Mouse (Mus musculus) 416B (cell line): Measurements from ENCODE around the gene Map3k1.

Experiments used
- DNase-seq: peaks from one replicate; pipeline ENCODE4 v3.0.0; 2011; ENCODE audit warnings: low read depth

Map3k1 gene

DNA sequence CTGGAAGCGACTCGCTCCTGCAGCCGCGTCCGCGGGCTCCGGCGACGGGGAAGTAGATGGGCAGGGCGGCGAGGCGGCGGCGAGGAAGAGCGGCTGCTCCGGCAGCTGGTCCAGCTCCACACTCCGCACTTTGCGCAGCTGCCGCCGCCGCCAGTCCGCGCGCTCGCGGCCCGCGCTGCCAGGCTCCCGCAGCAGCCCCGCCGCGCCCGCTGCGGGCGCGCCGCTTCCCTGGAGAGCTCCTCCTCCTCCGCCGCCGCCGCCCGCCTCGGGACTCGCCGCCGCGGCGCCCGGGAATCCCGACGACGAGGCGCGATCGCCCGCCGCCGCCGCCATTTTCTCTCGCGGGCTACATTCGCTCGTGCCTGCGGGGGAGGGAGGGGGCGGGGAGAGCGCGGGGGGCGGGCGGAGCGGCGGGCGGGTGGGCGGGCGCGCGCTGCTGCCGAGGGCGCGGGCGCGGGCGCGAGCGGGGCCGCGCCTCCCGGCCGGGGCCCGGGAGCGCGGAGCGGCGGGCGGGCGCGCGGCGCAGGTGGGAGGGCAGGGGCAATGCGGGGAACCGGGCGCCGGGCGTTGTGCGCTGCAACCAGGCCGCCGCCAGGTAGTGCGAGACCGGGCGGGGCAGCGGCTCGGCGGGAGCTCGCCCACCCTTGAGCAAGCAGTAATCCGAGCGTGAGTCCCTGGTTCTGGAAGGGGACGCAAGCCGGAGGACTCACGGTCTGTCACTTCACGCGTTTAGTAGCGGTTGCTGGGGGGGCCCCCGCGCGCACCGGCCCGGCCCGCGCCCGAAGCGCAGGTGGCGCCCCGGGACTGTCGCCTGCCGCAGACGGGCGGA, at the start of gene Map3k1:
Gene Map3k1, minus strand, starts transcription at position 357 of the 829 bp plus-strand sequence.
- peak; percentile 38 for DNase-seq

DNA sequence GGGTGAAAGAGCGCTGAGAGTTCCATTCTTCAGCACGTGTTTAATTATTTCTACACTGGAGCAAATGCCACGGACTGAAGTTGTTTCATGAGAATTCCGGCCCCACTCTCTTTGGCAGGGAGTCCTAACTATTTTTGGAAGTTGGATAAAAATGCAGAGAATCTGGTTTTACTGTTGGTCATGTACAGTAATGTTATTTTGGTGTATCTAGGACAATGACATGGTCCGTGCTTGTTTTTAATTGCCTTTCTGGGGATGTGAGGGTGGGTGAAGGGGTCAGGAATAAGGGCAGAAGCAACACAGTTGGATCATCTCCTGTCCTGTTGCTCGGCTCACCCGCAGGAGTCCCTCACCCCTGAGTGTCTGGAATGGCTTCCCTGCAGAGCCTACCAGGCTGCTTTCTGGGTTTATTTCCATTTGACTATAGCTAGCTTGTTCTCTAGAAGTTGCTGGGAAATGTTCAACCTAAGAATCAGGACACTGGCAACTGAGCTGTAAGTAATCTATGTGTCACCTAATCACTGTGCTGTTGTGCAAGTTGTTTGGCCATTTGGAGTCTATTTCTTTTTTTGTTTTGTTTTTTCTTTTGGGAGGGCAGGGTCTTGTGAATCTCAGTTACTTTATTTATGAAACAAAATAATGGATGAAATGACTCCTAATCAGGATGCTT, 48.1 kb upstream of the Map3k1 start:
- DNase-seq, result no peak

DNA sequence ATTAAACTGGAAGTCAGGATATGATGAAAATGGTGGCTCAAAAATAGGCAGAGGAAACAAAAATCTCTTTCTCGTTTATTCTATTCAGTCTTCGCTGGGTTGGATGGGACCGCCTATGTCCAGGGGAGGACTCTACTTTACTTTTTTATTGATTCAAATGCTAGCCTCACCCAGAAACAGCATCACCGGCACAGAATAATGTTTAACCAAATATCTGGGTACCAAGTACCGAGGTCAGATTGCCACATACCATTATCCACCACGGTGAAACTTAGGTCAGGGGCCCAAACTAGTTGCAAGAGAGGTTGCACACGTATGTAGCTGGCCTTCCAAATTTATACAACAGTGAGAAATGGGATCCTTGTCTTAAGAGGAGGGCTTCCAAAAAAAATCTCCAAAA, 47.4 kb upstream of the Map3k1 start:
- no peak for DNase-seq

DNA sequence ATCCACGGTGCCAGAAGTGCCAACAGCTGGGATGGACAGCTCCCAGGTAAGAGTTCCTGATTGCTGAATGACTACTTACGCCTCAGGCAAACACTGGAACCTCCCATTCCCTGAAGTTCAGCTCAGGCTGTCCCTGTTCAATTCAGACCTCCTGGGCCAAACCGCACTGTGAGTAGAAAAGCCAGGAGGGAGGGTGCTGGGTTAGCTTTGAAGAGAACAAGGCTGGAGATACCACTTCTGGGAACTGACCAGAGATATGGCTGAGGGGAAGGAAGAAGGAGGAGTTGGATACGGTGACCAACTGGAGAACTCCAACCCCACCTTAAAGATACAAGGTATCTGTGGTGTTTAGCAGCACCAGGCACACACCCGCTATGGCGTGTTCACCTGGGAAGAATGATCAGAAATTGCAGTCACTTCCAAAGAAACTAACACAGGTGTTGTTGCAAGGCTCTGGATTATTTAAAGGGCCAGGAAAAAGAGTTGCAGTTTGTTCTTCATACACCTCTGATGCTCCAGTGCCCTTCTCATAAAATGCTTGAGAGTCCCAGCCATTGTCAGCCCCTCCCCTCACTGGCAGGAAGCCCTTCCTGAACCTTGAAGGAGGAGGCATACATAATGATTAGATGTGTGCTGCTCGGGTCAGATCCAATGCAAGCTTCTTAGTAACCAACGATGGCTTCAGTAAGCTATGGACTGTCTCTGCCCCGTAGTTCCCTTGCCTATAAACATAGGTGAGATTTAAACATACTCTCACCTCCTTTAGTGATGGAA, 43.8 kb upstream of the Map3k1 start:
- DNase-seq, result no peak

DNA sequence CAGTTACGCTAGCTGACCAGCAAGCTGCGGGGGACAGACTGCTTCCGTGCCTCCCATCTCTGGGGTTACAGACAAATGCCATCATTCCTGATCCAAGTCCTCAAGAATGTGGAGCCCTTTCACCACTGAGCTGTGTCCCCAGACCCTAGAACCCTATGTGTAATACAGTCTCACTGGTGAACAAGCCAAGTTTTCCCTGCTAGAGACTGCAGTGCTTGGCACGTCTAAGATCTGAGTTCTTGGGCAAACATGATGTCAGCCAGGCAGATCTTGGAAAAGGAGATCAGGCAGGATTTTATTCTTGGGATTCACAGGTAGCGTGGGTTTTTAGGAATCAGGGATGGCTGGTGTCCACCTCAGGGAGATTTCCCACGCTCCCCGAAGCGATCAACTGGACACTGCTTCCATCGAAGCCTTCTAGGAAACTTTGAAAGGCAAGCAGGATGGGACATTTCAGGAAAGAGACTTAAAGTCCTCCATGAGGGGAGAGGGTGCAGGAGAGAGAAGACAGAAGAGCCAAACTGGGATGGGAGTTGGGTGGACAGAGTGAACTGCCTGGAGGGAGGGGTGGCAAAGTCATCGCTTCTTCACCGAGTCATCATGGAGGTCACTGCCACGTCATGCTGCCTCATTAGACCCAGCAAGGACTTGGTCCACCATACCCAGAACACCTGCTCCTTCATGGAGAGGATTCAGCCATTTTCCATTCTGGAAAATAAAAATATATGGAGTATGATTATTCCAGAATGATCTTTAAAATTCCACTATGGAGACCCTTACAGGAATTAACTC, 41.4 kb upstream of the Map3k1 start:
- DNase-seq, result no peak

DNA sequence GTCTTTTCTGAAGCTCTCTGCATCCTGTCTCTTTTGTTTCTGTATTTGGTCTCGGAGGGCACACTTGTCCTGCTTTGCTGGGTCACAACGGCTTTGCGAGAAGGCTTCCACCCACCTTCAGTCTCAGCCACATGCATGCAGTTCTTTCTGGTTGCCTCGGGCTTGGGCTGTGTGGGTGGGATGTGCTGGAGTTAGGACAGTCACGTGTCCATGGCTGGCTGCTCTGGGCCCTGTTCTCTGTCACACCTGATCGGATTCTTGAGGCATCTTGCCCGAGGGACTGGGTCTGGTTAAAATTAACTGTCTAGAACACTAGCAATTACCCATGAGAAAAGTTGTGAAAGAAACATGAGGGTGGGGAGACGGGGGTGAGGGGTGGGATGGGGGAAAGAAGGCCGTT, 36.7 kb upstream of the Map3k1 start:
- DNase-seq, result no peak

DNA sequence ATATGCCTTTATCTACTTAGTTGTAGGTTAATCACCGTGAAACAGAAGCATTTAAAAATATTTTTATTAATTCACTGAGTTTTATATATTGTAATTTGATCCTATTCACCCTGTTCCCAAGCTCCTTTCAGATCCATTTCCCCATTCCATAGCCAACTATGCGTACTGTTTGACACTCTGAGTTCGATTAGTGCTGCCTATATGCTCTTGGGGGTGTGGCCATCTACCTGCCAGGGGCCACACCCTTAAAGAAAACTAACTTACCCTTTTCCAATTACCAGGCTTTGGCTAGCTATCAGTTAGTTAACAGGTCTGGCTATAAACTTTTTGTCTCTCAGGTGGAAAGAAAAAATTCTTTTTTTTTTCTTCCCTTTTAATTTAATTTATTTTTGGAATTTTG, 35.5 kb upstream of the Map3k1 start:
- no peak for DNase-seq

DNA sequence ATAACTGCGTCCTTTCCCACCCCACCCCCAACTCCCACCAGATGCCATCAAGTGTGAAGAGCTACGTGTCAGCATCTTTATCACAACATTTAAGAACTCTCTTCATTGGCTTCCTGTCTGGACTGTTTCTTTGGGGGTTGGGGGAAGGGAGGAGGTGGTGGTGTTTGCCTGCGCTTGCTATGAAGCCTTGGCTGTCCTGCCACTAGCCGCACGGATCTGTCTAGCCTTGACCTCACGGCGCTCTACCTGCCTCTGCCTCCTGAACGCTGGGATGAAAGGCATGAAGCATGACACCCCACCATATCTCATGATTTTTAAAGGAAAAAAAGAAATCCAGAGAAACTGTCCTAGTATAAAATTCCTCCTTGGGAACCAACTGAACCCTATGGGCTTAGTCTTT, 27.0 kb upstream of the Map3k1 start:
- DNase-seq, result no peak

DNA sequence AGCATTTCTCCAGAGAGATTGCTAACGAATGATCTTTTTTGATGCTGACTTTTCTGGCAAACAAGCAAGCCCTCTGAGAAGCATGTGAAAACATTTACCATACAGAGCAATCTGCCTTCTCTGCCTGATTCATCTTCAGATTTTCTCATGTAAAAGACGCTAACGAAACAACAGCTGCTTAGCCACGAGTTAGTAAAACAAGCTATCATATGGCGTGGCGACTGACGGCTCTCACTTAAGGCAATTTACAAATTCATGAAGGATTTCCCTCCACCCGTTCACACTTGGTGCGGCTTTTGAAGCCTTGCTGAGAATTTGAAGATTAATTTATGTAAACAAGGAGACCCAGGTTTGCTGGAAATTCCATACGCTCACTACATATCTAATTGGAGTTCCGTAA, 25.8 kb upstream of the Map3k1 start:
- DNase-seq, result no peak

DNA sequence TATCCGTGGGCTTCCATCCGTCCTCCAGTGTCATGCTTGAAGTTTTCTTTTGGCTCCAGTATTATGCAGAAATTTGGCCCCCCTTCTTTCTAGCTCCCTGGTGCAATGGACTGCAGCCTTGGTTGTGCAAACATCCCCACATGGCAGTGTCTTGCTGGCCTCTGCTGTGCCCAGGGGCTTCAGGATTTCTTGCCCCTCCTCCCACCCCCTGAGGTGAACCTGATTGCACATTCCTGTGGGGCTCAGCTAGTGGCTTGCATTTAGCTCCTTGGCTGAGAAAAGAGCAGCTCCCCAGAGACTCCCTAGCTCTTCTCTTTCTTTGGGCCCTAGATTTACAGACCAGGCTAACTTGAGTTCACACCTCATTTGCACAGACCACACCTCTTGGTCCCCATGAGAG, 20.7 kb upstream of the Map3k1 start:
- DNase-seq, result no peak

DNA sequence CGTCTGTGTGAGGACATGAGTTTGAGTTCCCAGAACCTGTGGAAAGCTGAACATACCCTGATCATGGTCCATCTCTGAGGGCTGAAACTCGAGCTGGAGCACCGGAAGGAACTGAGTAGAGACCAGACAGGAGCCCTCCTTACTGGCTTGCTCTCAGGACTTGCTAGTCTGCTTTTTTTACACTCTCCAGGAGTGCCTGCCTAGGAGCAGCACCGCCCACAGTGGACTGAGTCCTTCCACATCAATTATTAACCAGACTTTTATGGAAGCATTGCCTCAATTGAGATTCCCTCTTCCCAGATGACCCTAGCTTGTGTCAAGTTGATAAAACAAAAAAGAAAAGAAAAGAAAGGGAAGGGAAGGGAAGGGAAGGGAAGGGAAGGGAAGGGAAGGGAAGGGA, 18.7 kb upstream of the Map3k1 start:
- DNase-seq, result no peak

DNA sequence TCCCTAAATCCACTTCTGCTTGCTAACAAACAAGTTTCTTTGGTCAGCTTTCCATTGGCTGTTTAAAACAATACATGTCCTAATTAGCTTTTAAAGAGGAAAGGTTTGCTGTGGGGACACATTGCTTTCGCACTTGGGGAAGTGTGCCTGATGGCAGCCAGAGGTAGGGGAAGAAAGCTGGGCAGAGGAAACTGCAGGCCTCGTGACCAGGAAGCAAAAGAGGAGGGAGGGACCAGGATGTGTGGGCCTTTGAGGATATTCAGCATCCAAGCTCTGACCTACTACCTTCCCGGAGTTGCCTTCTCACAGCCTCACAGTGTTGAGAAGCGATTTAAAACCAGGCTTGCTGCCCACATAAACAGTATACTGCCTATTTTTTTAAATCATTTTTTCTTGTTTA, 15.4 kb upstream of the Map3k1 start:
- no peak for DNase-seq

DNA sequence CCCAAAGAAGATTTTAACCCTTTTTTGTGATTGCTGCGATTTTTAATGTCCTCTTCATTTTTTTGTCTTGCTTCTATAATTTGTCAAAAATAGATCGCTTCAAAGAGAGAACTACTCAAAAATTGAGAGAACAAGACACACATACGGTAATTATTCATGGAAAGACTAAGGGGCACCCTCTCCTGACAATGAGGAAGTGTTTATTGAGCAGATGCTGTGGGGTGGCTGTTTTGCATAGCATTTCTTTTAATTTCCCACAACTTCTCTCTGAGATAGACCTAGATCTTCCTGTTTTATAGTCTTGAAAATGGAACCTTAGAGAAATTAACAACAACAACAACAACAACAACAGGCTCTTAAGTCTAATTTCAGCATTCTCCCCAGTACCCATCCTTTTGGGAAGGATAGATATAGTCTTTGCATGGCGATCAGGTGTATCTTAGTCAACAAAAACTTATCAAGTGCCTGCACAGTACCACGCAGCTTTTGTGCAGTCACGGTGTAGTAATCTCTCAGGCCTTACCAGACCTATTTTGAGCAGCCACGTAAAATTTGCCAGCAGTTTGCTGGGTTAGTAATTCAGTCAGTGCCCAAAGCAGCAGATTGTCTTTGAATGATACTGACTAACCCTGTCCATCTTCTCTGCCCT, 13.1 kb upstream of the Map3k1 start:
- no peak for DNase-seq

DNA sequence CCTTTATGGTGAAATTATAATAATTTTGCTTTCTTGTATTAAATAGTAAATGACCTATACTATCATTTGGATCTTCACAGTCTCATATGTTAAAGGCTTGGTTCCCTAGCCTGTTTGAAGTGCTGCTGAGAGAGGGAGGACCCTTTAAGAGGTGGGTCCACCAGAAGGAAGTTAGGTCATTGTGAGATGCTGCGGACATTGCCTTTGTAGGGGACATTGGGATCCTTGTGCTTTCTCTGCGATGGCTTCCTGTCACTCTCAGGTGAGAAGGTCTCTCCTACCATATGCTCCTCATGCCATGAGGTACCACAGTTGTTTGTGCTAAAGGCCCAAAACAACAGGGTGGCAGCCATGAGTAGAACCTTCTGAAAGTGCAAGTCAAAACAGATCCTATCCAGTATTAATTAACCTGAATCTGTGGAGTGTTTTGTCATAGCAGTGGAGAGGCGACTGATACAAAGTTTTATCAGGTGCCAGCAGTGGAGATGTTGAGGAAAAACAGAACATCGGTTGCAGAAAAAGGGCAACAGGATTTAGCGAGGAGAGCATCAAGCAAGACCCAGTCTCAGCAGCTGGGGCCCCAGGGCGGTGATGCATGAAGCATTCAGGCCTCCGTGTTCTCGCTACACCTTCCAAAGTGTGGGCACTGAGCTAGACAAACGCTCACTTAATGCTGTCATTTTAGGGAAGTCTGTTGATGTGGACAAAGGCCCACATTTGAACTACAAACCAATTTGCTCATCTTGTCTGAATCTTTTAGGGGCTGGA, 11.0 kb upstream of the Map3k1 start:
- no peak for DNase-seq

DNA sequence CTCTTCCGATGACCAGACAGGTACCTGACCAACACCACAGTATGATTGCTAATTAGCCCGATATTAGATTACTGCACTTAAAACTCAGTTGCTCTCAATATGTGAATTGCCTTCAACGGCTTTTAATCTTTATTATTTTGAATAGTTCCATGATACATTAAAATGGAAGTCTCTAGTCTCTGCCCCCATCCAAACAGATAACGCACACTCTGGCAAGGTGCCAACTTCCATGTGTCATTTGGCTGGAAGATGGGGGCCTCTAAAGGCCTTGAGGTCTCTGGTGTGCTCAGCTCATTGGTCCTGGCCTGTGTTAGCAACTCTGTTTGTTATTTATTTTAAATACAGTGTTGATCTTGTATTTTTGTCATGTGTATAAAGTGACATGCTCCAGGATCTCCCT, 10.3 kb upstream of the Map3k1 start:
- no peak for DNase-seq

DNA sequence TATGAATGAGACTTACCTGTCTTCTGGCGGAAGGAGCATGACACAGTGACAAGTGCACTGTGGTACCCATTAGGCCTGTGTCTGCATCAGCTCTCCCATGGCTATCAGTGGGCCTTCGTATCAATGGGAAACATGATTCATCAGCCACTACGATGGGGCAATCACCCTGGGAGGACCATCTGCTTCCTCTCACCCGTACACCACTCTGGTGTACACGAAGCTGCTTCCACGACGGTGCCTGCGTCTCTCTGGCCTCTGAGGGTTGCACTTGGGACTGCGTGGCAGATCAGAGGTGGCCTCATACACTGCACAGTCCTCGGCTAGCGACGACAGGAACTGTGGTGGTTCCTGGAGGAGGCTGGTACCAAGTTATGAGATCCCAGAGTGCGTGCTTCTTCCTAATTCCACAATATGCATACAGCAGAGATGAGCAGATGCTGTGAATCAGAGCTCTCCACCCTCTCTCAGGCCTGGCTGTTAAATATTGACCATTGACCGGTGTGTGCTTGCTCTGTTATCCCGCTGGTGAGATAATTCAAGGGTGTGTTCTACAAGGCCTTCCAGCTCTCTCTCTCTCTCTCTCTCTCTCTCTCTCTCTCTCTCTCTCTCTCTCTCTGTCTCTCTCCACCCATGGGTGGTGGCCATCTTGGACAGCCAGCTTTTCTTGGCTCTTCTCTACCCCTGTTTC, 9.6 kb upstream of the Map3k1 start:
- DNase-seq, result peak; percentile 91

DNA sequence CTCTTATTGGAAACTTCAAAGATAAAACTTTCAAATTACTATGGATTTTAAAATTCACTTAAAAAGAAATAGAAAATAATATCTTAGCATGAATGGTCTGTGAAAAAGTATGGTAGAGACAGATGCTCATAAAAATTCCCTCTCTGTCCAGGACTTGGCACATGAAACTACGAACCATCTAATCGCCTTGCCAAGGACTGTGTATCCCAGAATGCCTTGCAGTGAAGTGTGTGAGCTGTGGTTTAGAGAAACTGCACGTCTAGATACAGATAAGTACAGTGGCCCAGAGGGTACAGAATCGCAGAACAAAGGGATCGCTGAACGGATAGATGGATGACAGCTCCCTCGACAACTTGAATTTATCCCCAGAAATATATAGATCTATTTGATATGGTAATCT, 9.0 kb upstream of the Map3k1 start:
- no peak for DNase-seq

DNA sequence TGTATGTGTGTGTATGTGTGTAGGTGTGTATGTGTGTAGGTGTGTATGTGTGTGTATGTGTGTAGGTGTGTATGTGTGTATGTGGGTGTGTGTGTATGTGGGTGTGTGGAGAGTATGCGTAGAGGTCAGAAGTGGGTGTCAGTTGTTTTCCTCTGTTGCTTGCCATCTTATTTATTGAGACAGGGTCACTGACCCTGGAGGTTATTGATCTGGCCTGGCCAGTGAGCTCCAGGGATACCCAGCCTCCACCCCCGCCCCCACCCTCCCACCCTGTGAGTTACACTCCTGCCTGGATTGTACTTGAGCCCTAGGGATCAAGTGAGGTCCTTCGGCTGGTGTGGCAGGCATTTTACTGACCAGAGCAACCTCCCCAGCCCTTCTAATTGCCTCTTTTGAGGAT, 7.6 kb upstream of the Map3k1 start:
- no peak for DNase-seq

DNA sequence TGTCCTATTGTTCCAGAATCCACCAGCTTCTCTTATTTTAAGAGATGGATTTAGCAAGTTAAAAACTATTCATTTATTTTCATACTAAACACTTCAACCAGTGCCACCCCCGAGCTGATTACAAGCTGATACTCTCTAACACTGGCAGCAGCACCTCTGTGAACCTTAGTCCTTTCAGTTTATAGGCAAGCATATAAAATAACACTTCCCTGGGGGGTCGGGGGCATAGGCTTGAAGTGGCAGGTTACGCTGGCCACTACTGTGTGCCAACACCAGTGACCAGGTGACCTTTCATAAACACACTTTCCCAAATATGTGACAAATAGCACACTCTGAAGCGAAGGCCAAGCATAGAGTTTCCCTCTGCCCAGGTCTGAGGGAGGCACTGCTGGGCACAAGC, 6.7 kb upstream of the Map3k1 start:
- no peak for DNase-seq

DNA sequence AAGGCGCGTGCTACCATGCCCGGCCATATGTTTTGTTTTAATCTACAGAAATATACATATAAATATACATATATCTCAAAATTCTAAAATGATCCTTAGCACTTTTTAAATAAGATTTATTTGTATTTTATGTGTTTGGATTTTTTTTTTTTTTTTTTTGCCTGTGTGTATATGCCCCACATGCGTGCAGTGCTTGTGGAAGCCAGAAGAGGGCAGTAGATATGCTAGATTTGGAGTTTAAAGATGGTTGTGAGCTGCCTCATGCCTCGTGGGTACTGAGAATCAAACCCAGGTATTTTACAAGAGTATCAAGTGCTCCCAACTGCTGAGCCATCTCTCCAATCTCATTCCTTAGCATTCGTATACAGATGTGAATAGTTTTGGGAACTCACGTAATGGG, 6.2 kb upstream of the Map3k1 start:
- DNase-seq, result no peak
